Mouse (Mus musculus): ENCODE measurements at regions not wholly inside any gene's neighbourhood (a gene's known extent, or its start where the extent isn't known, plus 50 kb on each side); places are given as distances from the start of the nearest gene placed in this dataset.

DNA sequence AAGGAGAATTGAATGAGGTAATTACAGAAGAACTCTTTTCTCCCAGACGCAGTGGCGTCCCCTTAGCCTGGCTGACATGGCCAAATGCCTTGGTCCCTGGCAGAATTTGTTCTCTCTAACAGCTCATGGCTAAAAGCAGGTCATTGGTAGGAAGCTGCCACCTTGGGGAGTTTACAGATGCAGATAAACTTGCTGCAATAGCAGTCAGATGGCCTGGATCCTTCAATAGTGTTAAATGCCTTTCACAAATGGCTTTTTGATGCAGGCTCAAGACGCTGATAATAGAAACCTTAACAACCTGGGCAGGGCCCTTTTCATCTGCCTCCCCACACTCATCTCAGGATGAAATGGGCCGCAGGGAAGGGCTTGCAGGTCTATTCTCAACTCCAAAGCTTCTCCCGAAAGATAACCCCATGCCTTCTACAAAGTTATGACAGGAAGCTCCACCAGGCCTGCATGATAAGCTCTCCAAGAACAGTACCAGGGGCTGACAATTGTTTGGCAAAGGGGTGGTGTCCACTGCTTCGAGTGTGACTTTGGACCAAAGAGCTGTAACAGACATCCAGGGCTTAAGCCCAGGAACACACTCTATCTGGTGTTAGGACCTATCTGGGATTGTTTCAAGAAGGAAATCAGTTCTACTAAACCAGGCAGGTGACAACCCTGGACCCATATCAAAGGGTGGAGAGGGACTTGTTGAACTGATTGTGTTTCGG is 867.2 kb upstream of the A1bg start:
- no peak for TF ChIP-seq MYC (IDR thresholded peaks at IDR 0.05; ENCODE audit: low read depth, low read length)
- no peak for TF ChIP-seq ZC3H11A (IDR thresholded peaks at IDR 0.05; ENCODE audit: low read depth, low read length)
- TF ChIP-seq ETS1 (conservative IDR thresholded peaks at IDR 0.05; ENCODE audit: low read depth, low read length): no peak
- TF ChIP-seq MXI1 (IDR thresholded peaks at IDR 0.05; ENCODE audit: low read depth, low read length): no peak
- no peak for TF ChIP-seq USF1 (IDR thresholded peaks at IDR 0.05; ENCODE audit: low read depth, low read length)
- TF ChIP-seq POLR2A (IDR thresholded peaks at IDR 0.05; ENCODE audit: low read depth, low read length): no peak
- no peak for TF ChIP-seq EP300 (IDR thresholded peaks at IDR 0.05; ENCODE audit: low read length)
- no peak for TF ChIP-seq MAZ (IDR thresholded peaks at IDR 0.05; ENCODE audit: low read depth, low read length)
- no peak for TF ChIP-seq E2F4 (IDR thresholded peaks at IDR 0.05; ENCODE audit: insufficient replicate concordance, low read depth, low read length)
- no peak for TF ChIP-seq CTCF (conservative IDR thresholded peaks at IDR 0.05 in 1 of 2, IDR thresholded peaks at IDR 0.05 in 1 of 2; ENCODE audit: low read depth in 2 of 2, low read length in 2 of 2)
- TF ChIP-seq MAFK (IDR thresholded peaks at IDR 0.05; ENCODE audit: insufficient replicate concordance, low read length): no peak
- no peak for TF ChIP-seq SIN3A (IDR thresholded peaks at IDR 0.05; ENCODE audit: low read length)
- TF ChIP-seq JUND (conservative IDR thresholded peaks at IDR 0.05; ENCODE audit: low read depth, low read length): no peak
- TF ChIP-seq POLR2AphosphoS2 (IDR thresholded peaks at IDR 0.05; ENCODE audit: low read depth, low read length): no peak

Measured in CH12.LX (cell line).